Mouse (Mus musculus) stomach, postnatal 0 days (tissue): ENCODE measurements around the gene Ints7.

Source experiments
- CTCF ChIP-seq: IDR thresholded peaks from 2 replicates; pipeline ENCODE4 v1.5.1; 2016; ENCODE audit warnings: antibody characterized with exemption, low read depth, mild to moderate bottlenecking, moderate library complexity
- EP300 ChIP-seq: optimal IDR thresholded peaks from 2 replicates; pipeline ENCODE3; 2016; ENCODE audit warnings: antibody characterized with exemption

GRCm38 (mm10) chr1:191559779-191560178, 15.7 kb upstream of the Ints7 start:
- TF ChIP-seq CTCF, result no peak
- no peak for TF ChIP-seq EP300
